18 mouse cellular contexts compared by ENCODE assay signal in genomic region chr4:24942728-24943424, GRCm38 (mm10). TPM values are rescaled to one million over a fixed set of nuclear protein-coding genes. Genes with fewer than 3 reads are reported as not detected.
DNase-seq lines count a peak whose midpoint lies in the region; ATAC-seq and TF ChIP-seq lines count a peak whose summit lies in the region.
"Had no signal": no experiment of that assay in that cellular context is flagged by ENCODE, and none has a peak within 500 bp of the region (broad histone marks: within the 10 kb centered on the region; RNA-seq: fewer than 3 reads in every experiment).

No protein-coding gene starts in this region.

- H3K4me2 ChIP-seq in hindbrain, postnatal 0 days (ENCODE audit: low read depth, low read length): no peak overlapping the region
- H3K4me2 ChIP-seq in hindbrain, embryonic 12.5 days (replicated peaks): no peak overlapping the region
- peak overlapping the region; percentile 18 for H3K4me2 ChIP-seq in myocyte (ENCODE audit: low read depth)
- H3K4me2 ChIP-seq in hindbrain, embryonic 13.5 days: no peak overlapping the region
- H3K4me2 ChIP-seq: hindbrain, embryonic 15.5 days; liver, embryonic 13.5 days; lung, embryonic 15.5 days; neural tube, embryonic 13.5 days had no signal

- no peak for TF ChIP-seq CTCF in hindbrain, postnatal 0 days (IDR thresholded peaks at IDR 0.05; ENCODE audit: low read depth)

- peak overlapping the region; percentile 29 for H3K27ac ChIP-seq in hindbrain, postnatal 0 days
- H3K27ac ChIP-seq in hindbrain, embryonic 12.5 days: no peak overlapping the region
- H3K27ac ChIP-seq in hindbrain, embryonic 13.5 days: no peak overlapping the region
- H3K27ac ChIP-seq: heart, embryonic 10.5 days; hindbrain, embryonic 15.5 days; liver, embryonic 13.5 days; lung, embryonic 15.5 days; neural tube, embryonic 13.5 days had no signal

- no peaks in the 10 kb centered on the region for H3K79me2 ChIP-seq in myocyte (ENCODE audit: control insufficient read depth, insufficient read depth)

- no peaks in the 10 kb centered on the region for H3K4me1 ChIP-seq in hindbrain, postnatal 0 days (ENCODE audit: insufficient read depth, low read length)
- no peaks in the 10 kb centered on the region for H3K4me1 ChIP-seq in hindbrain, embryonic 12.5 days
- no peaks in the 10 kb centered on the region for H3K4me1 ChIP-seq in hindbrain, embryonic 13.5 days (replicated peaks)
- H3K4me1 ChIP-seq: heart, embryonic 10.5 days; hindbrain, embryonic 15.5 days; liver, embryonic 13.5 days; lung, embryonic 15.5 days; neural tube, embryonic 13.5 days had no signal

- no peaks in the 10 kb centered on the region for H3K27me3 ChIP-seq in hindbrain, postnatal 0 days (ENCODE audit: insufficient read depth, low read length)
- no peaks in the 10 kb centered on the region for H3K27me3 ChIP-seq in hindbrain, embryonic 12.5 days
- H3K27me3 ChIP-seq in myocyte (ENCODE audit: control insufficient read depth, insufficient read depth, insufficient read length): no peaks in the 10 kb centered on the region
- no peaks in the 10 kb centered on the region for H3K27me3 ChIP-seq in hindbrain, embryonic 13.5 days
- H3K27me3 ChIP-seq: hindbrain, embryonic 15.5 days; liver, embryonic 13.5 days; lung, embryonic 15.5 days; neural tube, embryonic 13.5 days had no signal

- H3K4me3 ChIP-seq in hindbrain, postnatal 0 days (ENCODE audit: low read length): no peak overlapping the region
- H3K4me3 ChIP-seq in hindbrain, embryonic 12.5 days: no peak overlapping the region
- H3K4me3 ChIP-seq in myocyte: no peak overlapping the region
- no peak overlapping the region for H3K4me3 ChIP-seq in hindbrain, embryonic 13.5 days
- H3K4me3 ChIP-seq: heart, embryonic 10.5 days; hindbrain, embryonic 15.5 days; liver, embryonic 13.5 days; lung, embryonic 15.5 days; neural tube, embryonic 13.5 days had no signal

- no peaks in the 10 kb centered on the region for H3K9me3 ChIP-seq in hindbrain, postnatal 0 days (ENCODE audit: low read length)
- no peaks in the 10 kb centered on the region for H3K9me3 ChIP-seq in hindbrain, embryonic 12.5 days (replicated peaks)
- H3K9me3 ChIP-seq in hindbrain, embryonic 13.5 days: no peaks in the 10 kb centered on the region
- H3K9me3 ChIP-seq: heart, embryonic 10.5 days; hindbrain, embryonic 15.5 days; liver, embryonic 13.5 days; lung, embryonic 15.5 days; neural tube, embryonic 13.5 days had no signal

- DNase-seq in hindbrain, postnatal 0 days (ENCODE audit: low spot score): peak; percentile 14
- DNase-seq in right cerebral cortex, adult 18-20 months: peak; percentile 37
- DNase-seq in right cerebral cortex, postnatal 36 days (ENCODE audit: low spot score in 2 of 2): no peak
- DNase-seq: cerebellum, adult 9-11 months; heart, postnatal 14 days; kidney, adult 18-20 months; kidney, postnatal 14 days; layer of hippocampus, adult 9-11 months; liver, embryonic 13.5 days had no signal

- H3ac ChIP-seq in myocyte (ENCODE audit: control insufficient read depth, insufficient read length): no peak overlapping the region

- ATAC-seq in hindbrain, postnatal 0 days: no peak
- ATAC-seq in hindbrain, embryonic 12.5 days (ENCODE audit: low FRiP score): no peak
- no peak for ATAC-seq in hindbrain, embryonic 13.5 days (ENCODE audit: low FRiP score)
- no peak for ATAC-seq in megakaryocyte, adult 5-6 weeks (ENCODE audit: poor library complexity, severe bottlenecking)

- TF ChIP-seq POLR2A in myocyte (IDR thresholded peaks at IDR 0.05; ENCODE audit: insufficient read length, low read depth): no peak

- no peaks in the 10 kb centered on the region for H3K36me3 ChIP-seq in hindbrain, postnatal 0 days (ENCODE audit: insufficient read depth, low read length)
- H3K36me3 ChIP-seq in hindbrain, embryonic 12.5 days: no peaks in the 10 kb centered on the region
- H3K36me3 ChIP-seq in myocyte (ENCODE audit: control insufficient read depth, insufficient read depth): no peaks in the 10 kb centered on the region
- no peaks in the 10 kb centered on the region for H3K36me3 ChIP-seq in hindbrain, embryonic 13.5 days
- H3K36me3 ChIP-seq: heart, embryonic 10.5 days; hindbrain, embryonic 15.5 days; liver, embryonic 13.5 days; lung, embryonic 15.5 days; neural tube, embryonic 13.5 days had no signal

- no peak overlapping the region for H3K9ac ChIP-seq in hindbrain, postnatal 0 days (replicated peaks; ENCODE audit: low read length)
- no peak overlapping the region for H3K9ac ChIP-seq in hindbrain, embryonic 12.5 days
- no peak overlapping the region for H3K9ac ChIP-seq in hindbrain, embryonic 13.5 days
- H3K9ac ChIP-seq: hindbrain, embryonic 15.5 days; liver, embryonic 13.5 days; lung, embryonic 15.5 days; neural tube, embryonic 13.5 days had no signal

- WGBS in hindbrain, postnatal 0 days: 56% methylated on average over 6 of the region's 6 CpGs
- WGBS in hindbrain, embryonic 12.5 days: 63% methylated on average over 6 of the region's 6 CpGs
- whole genome bisulfite sequencing in hindbrain, embryonic 13.5 days: 68% methylated on average over 6 of the region's 6 CpGs

TF ChIP-seq in myocyte, 11 proteins besides CTCF, POLR2A, EP300 and RAD21:
- TF ChIP-seq TCF3 (IDR thresholded peaks at IDR 0.05; ENCODE audit: insufficient read length, low read depth): no peak

RNA-seq across cellular contexts. Expression of gene Gpr63, which starts 23.3 kb away (rescaled TPM):
- 5.4 and 12.4 TPM in 2 replicates for total RNA-seq in hindbrain, postnatal 0 days (2014; rRNA removed)
- polyA plus RNA-seq in hindbrain, postnatal 0 days (2015; fragmentation: Nextera tagmentation; extraction: Ambion mirVana): 1.0 and 1.4 TPM in 2 replicates
- 1.6 and 2.3 TPM in 2 replicates for polyA plus RNA-seq in hindbrain, embryonic 12.5 days (2016; fragmentation: Nextera tagmentation; extraction: Ambion mirVana)
- polyA plus RNA-seq in myocyte (2012; fragmentation: generic; extraction: Trizol): 6.2 TPM
- polyA plus RNA-seq in hindbrain, embryonic 13.5 days (2015; fragmentation: Nextera tagmentation; extraction: Ambion mirVana): 1.5 TPM in 2 replicates
- not detected in 2 replicates for total RNA-seq in megakaryocyte, adult 5-6 weeks (2015)
- not detected in 2 replicates for total RNA-seq in megakaryocyte, adult 5-6 weeks (2017)
- total RNA-seq: monocyte, adult 5-6 weeks had no signal
- polyA plus RNA-seq: liver, embryonic 13.5 days had no signal

RNA-seq across cellular contexts. Expression of gene Ndufaf4, which starts 45.0 kb away (rescaled TPM):
- 10.4 and 15.0 TPM in 2 replicates for total RNA-seq in hindbrain, postnatal 0 days (2014; rRNA removed)
- polyA plus RNA-seq in hindbrain, postnatal 0 days (2015; fragmentation: Nextera tagmentation; extraction: Ambion mirVana): 66.2 and 67.4 TPM in 2 replicates
- 54.2 and 58.4 TPM in 2 replicates for polyA plus RNA-seq in hindbrain, embryonic 12.5 days (2016; fragmentation: Nextera tagmentation; extraction: Ambion mirVana)
- polyA plus RNA-seq in myocyte (2012; fragmentation: generic; extraction: Trizol): 13.1 TPM
- 60.3 and 60.7 TPM in 2 replicates for polyA plus RNA-seq in hindbrain, embryonic 13.5 days (2015; fragmentation: Nextera tagmentation; extraction: Ambion mirVana)
- 9.8 and 15.3 TPM in 2 replicates for total RNA-seq in megakaryocyte, adult 5-6 weeks (2015)
- 7.6 and 8.8 TPM in 2 replicates for total RNA-seq in megakaryocyte, adult 5-6 weeks (2017)

Comparison
In these comparisons a context has a peak if more than half of its experiments do, and no peak if none do; other contexts are left out.
1. DNase-seq: peak in hindbrain, postnatal 0 days (single experiment) and right cerebral cortex, adult 18-20 months (single experiment); none in right cerebral cortex, postnatal 36 days (0 of 2).